Mouse (Mus musculus): ENCODE data around the gene Fgf10. TPM values are rescaled to one million over a fixed set of nuclear protein-coding genes. Genes with fewer than 3 reads are reported as not detected.

The Fgf10 gene
- 0.39 TPM for polyA plus RNA-seq (2015; fragmentation: Illumina TruSeq; extraction: RNeasy Lipid Tissue Mini Kit (QIAGEN cat#74804); ENCODE audit: insufficient read depth, low read depth, low replicate concordance)

GRCm38 (mm10) chr13:118669491-118669890 is at the start of gene Fgf10:
TSS of gene Fgf10 (plus strand) at chr13:118669791.

Data from pancreas, adult 10 weeks (tissue).